25 mouse cellular contexts compared by ENCODE assay signal in the genomic region with DNA sequence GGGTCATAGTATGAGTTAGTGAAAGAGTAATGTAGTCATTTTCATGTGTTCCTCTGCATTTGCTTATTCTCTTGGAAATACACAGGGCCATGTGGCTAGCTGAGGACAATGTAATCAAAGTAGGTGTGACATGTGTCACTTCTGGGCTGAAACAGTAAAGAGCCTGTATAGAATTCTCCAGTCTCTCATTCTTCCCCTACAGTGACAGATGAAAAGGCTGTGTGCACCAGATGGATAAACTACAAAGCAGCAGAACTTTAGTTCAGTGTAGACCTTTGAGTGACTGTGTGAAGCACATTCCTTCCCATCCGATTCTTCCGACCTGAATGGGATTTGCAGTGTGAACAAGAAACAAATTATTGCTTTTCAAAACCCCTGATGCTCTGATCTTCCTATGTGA.
"Had no signal": no experiment of that assay in that cellular context is flagged by ENCODE, and none has a peak within 500 bp of the region (broad histone marks: within the 10 kb centered on the region; RNA-seq: fewer than 3 reads in every experiment).

No protein-coding gene starts in this region.

- H3K27me3 ChIP-seq: heart, embryonic 13.5 days; heart, embryonic 15.5 days; hindbrain, embryonic 12.5 days; hindbrain, embryonic 15.5 days; kidney, embryonic 15.5 days; limb, embryonic 13.5 days; limb, embryonic 15.5 days; liver, embryonic 12.5 days had no signal

- DNase-seq: gastrocnemius, postnatal 14 days; gastrocnemius, postnatal 36 days; heart, adult 11 months; heart, adult 2 months; heart, postnatal 14 days; heart, postnatal 36 days; kidney, adult 11 months; kidney, adult 2 months; kidney, adult 9 months; kidney, postnatal 14 days; kidney, postnatal 36 days; layer of hippocampus, postnatal 36 days; left cerebral cortex, postnatal 4 days had no signal

- H3K9ac ChIP-seq: heart, embryonic 13.5 days; heart, embryonic 15.5 days; hindbrain, embryonic 12.5 days; hindbrain, embryonic 15.5 days; kidney, embryonic 15.5 days; limb, embryonic 13.5 days; limb, embryonic 15.5 days; liver, embryonic 12.5 days had no signal

- ATAC-seq: hindbrain, postnatal 0 days; intestine, embryonic 16.5 days; liver, embryonic 12.5 days had no signal

- H3K9me3 ChIP-seq: heart, embryonic 13.5 days; heart, embryonic 15.5 days; hindbrain, embryonic 12.5 days; hindbrain, embryonic 15.5 days; kidney, embryonic 15.5 days; limb, embryonic 13.5 days; limb, embryonic 15.5 days; liver, embryonic 12.5 days had no signal

- H3K27ac ChIP-seq: heart, adult 2 months; heart, embryonic 13.5 days; heart, embryonic 15.5 days; hindbrain, embryonic 12.5 days; hindbrain, embryonic 15.5 days; hindbrain, postnatal 0 days; kidney, embryonic 15.5 days; kidney, postnatal 0 days; limb, embryonic 13.5 days; limb, embryonic 15.5 days; liver, embryonic 12.5 days had no signal

- H3K36me3 ChIP-seq: heart, embryonic 13.5 days; heart, embryonic 15.5 days; hindbrain, embryonic 12.5 days; hindbrain, embryonic 15.5 days; kidney, embryonic 15.5 days; limb, embryonic 13.5 days; limb, embryonic 15.5 days; liver, embryonic 12.5 days had no signal

- H3K4me3 ChIP-seq: heart, adult 2 months; heart, embryonic 13.5 days; heart, embryonic 15.5 days; hindbrain, embryonic 12.5 days; hindbrain, embryonic 15.5 days; kidney, embryonic 15.5 days; limb, embryonic 13.5 days; limb, embryonic 15.5 days; liver, embryonic 12.5 days had no signal

- H3K4me2 ChIP-seq: heart, embryonic 11.5 days; heart, embryonic 13.5 days; heart, embryonic 15.5 days; hindbrain, embryonic 12.5 days; hindbrain, embryonic 15.5 days; kidney, embryonic 15.5 days; limb, embryonic 13.5 days; limb, embryonic 15.5 days; liver, embryonic 12.5 days had no signal

- H3K4me1 ChIP-seq: heart, embryonic 13.5 days; heart, embryonic 15.5 days; hindbrain, embryonic 12.5 days; hindbrain, embryonic 15.5 days; kidney, embryonic 15.5 days; limb, embryonic 13.5 days; limb, embryonic 15.5 days; liver, embryonic 12.5 days had no signal
